Mouse (Mus musculus) heart, adult 9 months (tissue): Measurements from ENCODE around the gene Synj2.
"Not testable (repeated sequence)": the region's sequence is repeated elsewhere in the genome, so short reads cannot be mapped to it uniquely, and the experiment has no call there.

Source experiments
- DNase-seq, 2 experiments: peaks; one replicate each; pipeline ENCODE4 v3.0.0; 2022; ENCODE audit warnings: low spot score in 2 of 2

The Synj2 gene

DNA sequence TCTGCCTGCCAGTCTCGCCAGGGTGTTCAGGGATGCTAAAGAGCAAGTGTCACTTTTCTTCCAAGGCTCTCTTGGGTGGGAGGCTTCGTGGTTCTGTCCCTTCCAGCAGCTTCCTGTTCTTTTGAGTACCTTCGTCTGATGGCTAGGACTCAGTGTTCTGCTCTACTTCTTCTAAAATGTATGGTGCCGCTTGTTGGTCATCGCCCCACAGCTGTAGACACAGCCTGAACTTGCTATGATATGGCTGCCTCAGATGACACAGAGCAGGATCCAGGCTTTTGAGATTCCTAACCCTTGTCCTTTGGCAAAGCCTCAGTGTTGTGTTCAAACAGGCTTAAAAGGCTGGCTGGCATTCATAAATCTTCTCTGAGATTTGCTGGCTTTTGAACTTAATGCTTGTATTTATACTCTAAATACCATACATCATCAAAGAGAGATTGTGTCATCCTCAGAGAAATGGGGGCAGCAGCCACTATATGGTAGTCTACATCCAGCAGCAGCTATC is 58.0 kb downstream of the Synj2 start:
- no peak for DNase-seq

DNA sequence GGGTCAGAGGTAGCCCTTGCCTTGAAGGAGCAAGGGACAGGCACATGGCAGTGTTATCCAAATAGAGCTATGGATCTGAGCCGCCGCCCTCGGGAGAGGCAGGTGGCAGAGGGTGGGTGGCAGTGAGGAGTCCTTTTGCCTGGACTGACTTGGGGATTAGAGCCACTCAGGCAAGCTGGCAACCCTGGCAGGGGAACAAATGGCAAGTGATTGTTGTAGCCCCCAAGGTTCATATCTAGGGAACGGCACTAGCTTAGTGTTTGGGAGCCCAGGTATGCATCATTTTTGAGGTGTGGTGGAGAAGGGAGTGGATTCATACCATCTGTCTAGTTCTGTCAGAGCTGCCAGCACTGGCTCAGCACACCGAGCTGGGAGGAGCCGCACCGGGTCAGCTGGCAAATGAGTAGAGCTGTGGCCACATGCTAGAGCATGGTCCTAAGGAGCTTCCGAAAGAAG is 59.8 kb downstream of the Synj2 start:
- DNase-seq: peak in 1 of 2 experiments; percentile 58

GRCm38 (mm10) chr17:6001389-6001788 is 60.3 kb downstream of the Synj2 start:
- no peak for DNase-seq

- no peak for DNase-seq
Measured at GRCm38 (mm10) chr17:6001836-6002235, 60.8 kb downstream of the Synj2 start.

DNA sequence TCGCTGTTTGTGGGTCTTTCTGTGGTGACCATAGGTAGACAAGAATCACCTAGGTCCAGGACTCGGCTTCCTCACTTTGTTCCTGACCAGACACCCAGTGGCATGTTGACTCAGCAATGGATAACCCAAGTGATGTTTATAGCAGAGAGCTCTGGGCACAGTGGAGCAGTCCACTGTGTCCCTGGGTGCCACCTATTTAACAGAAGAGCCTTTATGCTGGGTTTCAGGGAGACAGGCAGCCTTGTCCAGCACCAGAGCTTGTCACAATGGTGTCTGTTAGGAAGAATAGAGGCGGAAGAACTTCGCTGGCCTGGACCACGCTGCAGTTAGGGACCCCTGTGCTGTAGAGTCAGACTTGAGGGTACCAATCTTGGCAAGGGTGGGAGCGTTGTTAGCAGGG is 61.5 kb downstream of the Synj2 start:
- DNase-seq: no peak

GRCm38 (mm10) chr17:6003661-6004060 is 62.6 kb downstream of the Synj2 start:
- no peak for DNase-seq

DNA sequence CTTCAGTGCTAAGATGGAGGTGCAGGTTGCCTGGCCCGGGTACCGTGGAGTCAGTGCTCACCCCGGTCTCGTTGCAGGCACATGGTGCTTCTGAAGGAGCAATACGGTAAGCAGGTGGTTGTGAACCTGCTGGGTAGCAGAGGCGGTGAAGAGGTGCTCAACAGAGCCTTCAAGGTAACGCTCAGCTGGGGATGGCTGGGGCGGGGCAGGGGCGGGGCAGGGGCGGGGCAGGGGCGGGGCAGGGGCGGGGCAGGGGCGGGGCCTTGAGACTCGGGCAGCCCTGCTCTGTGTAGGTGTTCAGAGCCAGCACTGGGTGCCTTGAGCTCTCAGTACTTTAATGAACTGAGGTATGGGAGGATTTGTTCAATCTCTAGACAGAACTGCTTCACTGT is 64.2 kb downstream of the Synj2 start:
- DNase-seq: no peak

- DNase-seq: peak; percentile 89 to 90
Measured at GRCm38 (mm10) chr17:6005638-6006471, 64.8 kb downstream of the Synj2 start.

DNA sequence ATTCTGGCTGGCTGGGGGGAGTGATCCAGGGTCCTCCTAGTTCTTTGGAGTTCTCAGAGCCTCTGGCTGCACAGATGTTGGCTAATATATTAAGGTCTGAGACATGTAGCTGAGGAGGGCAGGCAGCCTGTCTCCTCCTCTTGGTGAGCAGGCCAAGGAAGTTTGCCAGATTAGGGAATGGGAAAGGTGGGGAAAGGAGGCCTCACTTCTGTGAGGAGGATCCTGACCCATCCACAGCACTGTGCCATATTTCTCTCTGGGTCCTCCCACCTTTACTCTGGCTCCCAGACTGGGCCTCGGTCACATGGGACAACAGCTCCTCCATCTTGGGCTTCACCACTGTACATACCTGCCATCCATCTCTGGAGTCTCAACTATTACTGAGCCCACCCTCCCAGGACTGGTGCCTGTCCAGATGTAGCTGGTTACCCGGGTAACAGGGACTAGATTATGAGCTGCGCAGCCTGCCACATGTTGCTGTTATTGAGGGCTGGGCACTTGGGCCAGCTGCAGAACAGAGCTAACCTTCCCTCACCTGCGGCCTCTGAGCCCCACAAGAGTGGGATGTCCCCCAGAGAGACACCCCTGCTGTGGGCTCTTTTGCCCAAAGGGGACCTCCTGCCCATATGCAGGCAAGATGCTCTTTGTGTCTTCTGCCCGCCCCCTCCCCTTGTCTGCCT is 66.2 kb downstream of the Synj2 start:
- DNase-seq: no peak

DNA sequence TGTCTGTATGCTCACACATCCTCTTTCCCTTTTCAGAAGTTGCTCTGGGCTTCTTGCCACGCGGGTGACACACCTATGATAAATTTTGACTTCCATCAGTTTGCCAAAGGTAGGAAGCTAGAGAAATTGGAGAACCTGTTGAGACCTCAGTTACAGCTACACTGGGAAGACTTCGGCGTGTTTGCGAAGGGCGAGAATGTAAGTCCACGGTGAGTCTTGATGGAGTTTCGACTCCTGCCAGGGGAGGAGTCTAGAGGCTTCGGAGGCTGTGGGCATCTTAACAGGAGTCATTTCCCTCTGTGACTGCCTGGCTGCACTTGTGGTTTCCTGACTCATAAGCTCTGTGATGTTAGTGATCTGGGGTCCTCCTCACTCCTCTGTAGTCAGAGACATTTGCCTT is 66.8 kb downstream of the Synj2 start:
- DNase-seq: no peak

GRCm38 (mm10) chr17:6008590-6008989 is 67.5 kb downstream of the Synj2 start:
- DNase-seq: no peak

DNA sequence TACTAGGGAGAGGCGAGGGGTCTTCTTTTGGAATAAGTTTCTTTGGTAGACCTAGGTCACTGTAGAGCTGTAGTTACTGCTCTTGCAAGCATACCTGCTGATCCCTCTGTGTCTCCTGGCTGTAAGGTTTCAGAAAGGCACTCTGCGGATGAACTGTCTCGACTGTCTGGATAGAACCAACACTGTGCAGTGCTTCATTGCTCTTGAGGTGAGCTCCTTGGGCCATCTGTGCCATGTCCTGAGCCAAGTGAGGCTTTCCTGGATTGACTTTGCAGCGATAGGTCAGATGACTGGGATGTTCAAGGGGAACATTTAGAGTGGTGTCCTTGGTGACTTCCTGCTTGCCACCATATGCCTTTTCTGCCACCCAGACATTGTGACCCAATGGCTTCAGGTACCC is 68.5 kb downstream of the Synj2 start:
- DNase-seq: no peak

DNA sequence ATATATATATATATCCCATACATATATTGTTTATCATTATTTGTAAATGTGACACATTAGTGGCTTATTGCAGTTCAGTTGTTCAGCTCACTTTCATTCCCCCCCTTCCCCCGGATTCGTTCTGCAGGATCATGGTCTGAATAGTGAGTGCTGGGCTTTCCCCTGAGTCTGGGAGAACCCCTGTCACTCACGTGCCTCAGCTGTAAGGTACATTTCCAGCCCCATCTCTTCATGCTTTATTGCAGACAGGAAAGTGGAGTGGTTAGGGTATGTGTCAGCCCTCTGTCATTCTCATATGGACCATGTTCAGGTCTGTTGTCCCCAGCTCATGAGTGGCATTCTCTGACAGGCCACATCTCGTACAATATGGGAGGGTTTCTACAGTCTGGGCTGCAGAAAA is 72.0 kb downstream of the Synj2 start:
- no peak for DNase-seq

DNA sequence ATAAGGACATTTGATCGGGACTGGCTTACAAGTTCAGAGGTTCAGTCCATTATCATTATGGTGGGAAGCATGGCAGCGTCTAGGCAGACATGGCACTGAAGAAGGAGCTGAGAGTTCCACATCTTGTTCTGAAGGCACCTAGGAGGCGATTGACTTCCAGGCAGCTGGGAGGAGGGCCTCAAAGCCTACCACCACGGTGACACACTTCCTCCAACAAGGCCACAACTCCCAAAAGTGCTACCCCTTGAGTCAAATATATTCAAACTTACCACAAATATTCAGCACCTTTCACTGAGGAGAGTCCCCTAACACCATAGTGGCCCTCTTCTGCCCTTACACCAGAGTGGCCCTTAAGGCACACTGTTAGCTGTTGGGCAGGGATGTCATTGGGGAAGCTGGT is 73.9 kb downstream of the Synj2 start:
- no peak for DNase-seq

DNA sequence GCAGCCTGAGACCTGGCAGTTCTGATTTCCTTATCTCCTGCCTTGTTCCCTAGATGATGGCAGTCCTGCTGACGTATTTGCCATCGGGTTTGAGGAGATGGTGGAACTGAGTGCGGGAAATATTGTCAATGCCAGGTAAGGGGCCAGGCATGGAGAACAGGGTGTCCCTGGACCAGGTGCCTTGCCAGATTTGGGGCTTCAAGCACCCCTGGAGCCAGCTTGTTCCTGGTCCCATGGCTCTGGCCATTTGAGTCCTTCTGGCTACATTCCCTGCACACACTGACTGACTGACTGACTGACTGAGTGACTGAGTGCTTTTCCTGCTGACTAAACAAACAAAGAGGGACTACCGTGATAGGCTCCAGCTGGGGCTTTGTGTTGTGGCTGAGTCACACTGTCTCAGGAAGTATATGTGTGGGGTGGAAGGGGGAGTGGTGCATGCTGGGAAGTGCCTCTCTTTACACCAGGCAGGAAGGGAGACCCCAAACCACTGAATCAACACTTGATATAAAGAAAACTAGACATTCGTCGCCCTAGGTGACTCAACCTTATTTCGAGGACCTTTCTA is 75.2 kb downstream of the Synj2 start:
- peak; percentile 54 to 61 for DNase-seq

GRCm38 (mm10) chr17:6017268-6017667 is 76.2 kb downstream of the Synj2 start:
- no peak for DNase-seq

- DNase-seq: no peak
Measured at GRCm38 (mm10) chr17:6018348-6018747, 77.3 kb downstream of the Synj2 start.

DNA sequence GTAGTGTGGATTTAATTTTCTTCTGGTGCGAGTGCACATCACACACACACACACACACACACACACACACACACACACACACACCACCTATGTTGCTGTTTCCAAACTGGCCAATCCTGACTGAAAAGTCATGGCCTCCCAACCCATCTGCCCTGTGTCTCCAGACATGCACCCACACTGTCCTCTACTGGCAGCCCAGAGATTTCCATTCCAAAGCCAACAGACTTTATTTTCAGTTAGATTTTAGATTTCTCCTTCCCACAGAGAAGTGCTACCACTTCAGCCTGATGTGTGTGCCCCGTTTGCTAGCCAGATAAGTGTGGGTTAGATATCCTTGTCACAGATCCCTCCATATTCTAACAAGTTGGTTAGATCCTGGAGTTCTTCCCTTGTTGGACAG is 78.7 kb downstream of the Synj2 start:
- DNase-seq: no peak

DNA sequence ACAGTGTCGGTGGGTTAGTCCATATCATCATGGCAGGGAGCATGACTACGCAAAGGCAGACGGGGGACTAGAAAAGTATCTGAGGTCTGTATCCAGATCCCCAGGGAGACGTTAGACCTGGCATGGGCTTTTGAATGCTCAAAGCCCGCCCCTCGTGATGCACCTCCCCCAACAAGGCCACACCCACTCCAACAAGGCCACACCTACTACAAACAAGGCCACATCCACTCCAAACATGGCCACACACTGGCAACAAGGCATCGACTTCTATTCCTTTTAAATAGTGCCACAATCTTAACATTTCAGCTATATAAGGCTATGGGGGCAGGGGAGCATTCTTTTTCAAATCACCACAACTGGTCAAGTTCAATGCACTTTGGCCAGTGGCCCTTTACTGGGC is 79.6 kb downstream of the Synj2 start:
- no peak for DNase-seq

DNA sequence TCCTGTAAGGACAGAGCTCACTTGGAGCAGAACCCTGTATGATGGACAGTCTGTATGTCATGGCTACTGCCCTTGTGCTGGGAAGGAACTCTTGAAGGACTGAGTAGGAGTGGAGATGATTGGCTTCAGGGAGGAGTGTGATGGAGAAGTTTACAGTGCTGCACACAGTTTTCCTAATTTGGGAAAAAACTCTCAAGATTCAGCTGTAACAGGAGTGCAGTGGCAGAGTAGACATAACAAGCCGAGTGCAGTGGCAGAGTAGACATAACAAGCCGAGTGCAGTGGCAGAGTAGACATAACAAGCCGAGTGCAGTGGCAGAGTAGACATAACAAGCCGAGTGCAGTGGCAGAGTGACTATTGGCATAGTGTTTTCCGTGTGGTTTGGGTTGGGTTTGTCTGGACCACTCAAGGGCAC is 80.3 kb downstream of the Synj2 start:
- not testable (repeated sequence) for DNase-seq

GRCm38 (mm10) chr17:6025831-6026230 is 84.8 kb downstream of the Synj2 start:
- no peak for DNase-seq

- no peak for DNase-seq
Measured at GRCm38 (mm10) chr17:6035661-6036060, 94.6 kb downstream of the Synj2 start.

DNA sequence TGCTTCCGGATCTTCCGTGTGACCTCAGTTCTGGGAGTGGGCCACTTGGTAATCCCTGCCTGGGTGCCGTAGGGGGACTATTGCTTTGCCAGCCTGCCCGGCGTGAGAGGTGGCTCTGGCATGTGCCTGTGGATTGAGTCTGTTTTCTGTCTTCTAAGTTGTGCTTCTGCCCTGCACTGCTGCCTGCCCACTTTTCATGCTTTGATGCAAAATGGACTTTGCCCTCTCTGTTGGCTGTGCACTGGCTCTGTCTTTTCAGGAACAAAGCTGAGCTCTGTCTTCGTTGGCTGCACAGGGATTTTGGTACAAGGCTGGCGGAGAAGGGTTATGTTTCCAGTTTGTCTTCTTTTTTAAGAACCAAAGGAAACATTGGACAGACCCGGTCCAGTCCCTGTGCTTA is 95.4 kb downstream of the Synj2 start:
- no peak for DNase-seq
